Mouse (Mus musculus) bone marrow macrophage, adult 2 months (primary cell): Measurements from ENCODE around the gene Tnfrsf25.

Experiments
- CTCF ChIP-seq: IDR thresholded peaks from 2 replicates; pipeline ENCODE4 v1.5.1; 2012; ENCODE audit warnings: low read depth, mild to moderate bottlenecking, low read length, moderate library complexity
- POLR2A ChIP-seq: IDR thresholded peaks from 2 replicates; pipeline ENCODE4 v1.6.1; 2012; ENCODE audit warnings: mild to moderate bottlenecking, low read depth, low read length, borderline replicate concordance

DNA sequence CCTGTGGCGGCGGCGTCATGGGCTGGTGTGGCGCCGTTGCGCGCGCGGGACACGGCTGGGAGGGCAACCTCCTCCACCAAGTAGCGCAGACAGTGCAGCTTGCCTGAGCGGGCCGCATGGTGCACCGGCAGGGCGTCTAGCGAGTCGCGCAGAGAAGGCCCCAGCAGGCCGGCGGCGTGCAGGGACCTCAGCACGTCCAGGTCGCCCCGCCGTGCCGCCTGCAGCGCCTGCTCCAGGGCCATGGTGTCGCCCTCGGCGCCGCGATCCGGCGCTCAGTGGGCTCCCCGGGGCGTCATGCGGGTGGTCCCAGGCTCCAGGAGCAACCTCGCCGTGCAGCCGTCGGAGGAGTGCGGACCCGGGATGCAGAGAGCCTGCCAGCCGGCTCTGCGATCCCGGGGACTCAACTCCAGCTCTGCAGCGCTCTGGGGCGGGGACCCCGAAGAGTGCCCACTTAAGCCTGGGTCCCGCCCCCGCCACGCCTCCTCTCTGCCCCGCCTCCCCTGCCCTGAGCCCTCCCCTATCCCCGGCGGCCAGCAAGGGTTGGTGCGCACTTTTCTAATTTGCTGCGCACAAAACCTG is 36.3 kb downstream of the Tnfrsf25 start, which contains the start of gene Espn:
- TF ChIP-seq POLR2A (no peak), CTCF (no peak)
